Mouse (Mus musculus): ENCODE measurements around the gene Eif4e3. TPM values are rescaled to one million over a fixed set of nuclear protein-coding genes. Genes with fewer than 3 reads are reported as not detected.

Eif4e3 gene
- total RNA-seq, 2 experiments from 2014 or later: 14.6 to 14.8 TPM

DNA sequence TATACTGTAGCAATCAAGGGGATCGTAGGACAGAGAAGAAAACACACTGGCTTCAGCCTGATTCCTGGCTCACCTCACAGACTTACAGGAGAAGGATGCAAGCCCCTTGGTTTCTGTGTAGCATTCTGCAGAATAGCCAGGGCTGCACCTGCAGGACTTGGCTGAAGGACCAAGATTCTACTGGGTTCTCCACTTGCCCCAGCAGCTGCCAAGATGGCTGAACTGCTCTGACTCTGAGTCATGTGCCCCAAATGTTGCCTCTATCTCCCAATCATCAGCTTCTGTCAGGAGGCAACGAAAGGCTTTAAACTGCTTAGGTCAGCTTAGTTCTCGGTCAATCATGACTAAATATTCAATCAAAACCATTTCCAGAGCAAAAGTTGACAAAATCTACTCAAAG lies 42.0 kb downstream of the Eif4e3 start:
- DNase-seq: no peak

- no peak for DNase-seq
These were observed 42.9 kb downstream of the Eif4e3 start for GRCm38 (mm10) chr6:99623641-99624040.

DNA sequence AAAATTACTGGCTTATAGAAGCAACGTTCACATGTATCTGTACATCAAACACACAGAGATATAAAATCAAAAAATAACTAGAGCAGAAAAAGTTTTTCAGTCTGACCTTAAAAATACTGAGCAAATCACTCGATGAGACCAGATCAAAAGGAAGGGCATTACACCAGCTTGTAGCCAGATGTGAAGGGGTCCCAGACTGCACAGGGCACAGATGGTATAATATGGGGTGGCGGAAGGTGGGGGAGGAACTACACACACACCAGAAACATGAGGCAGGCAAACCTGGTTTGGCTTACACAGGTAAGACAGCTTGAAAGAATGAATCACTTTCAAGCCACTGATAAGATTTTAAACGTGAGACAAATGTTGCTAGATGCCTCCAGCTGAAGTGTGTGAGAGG lies 45.4 kb downstream of the Eif4e3 start:
- DNase-seq: no peak

DNA sequence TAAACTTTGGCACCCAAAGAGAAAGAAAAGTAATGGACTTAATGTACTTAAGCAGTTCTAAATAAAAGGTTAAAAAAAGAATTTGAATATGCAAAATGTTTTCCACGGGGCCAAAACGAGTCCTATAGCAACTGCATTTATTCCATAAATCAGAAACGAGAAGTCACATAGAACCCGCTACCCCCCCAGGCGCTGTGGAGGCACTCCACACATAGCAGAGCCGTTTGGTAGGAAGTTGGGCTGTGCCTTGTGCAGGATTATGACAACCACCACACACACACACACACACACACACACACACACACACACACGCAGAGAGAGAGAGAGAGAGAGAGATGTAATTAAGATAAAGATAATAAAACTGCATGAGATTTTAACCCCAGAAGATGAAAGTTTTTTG lies 46.1 kb downstream of the Eif4e3 start:
- no peak for DNase-seq

DNA sequence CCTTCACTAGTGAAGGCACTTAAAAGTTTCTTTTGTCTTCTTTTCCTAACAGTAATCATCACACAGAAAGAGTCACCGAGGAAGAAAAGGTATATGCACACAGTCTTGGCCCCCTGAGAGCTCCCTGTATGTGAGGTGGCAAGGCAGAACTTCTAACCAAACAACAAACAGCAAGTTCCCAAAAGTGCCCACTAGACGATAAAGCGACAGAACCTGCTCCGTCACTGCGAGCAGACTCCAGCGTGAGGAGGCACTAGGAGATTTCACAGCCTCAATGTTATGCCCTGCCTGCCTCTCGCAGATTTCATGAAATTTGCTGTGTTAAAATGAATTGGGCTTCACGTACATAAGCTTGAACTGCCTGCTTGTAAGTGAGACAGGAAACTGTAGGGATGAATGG lies 46.6 kb downstream of the Eif4e3 start:
- DNase-seq: no peak

GRCm38 (mm10) chr6:99619466-99619865 lies 47.1 kb downstream of the Eif4e3 start:
- no peak for DNase-seq

GRCm38 (mm10) chr6:99617867-99618266 lies 48.7 kb downstream of the Eif4e3 start:
- DNase-seq: no peak

DNA sequence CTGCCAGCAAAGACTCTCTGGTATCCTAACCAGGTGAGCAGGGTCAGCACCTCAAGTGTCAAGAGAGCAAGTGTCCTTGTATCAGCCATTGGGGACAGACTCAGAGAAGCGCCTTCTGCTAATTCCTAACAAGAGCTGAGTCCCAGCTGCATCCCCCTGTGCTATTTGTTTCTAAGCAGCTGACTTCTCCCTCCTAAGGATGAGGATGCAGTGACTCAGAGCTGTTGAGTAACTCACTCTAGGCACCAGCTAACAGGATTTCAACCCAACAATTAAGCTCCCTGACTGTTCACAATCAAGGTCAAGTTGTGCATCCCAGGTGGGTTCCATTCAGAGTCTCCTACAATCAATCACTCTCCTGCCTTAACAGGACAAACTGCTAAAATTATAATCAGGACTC lies 49.2 kb downstream of the Eif4e3 start:
- DNase-seq: no peak

GRCm38 (mm10) chr6:99615272-99615751 lies 51.3 kb downstream of the Eif4e3 start:
- no peak for DNase-seq

GRCm38 (mm10) chr6:99614566-99615271 lies 51.9 kb downstream of the Eif4e3 start:
- no peak for DNase-seq

DNA sequence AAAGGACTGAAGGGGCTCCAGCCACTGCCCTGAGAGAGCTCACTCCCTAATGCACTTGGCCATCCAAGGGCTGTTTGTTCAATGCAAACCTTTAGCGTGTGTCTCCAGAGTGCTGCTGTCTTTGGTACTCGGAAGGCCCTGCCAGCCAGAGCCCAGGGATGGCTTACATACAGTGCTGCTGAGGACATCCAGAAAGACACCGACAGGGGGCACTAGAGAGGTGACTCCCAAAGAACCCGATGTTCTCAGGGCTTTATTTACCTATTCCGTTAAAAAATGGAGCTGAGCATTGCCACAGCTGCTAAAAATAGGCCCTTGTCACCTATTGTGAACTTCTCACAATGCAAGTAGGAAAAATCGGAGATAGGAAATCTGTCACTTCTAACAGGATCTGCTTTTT lies 54.7 kb downstream of the Eif4e3 start:
- DNase-seq: no peak

GRCm38 (mm10) chr6:99610454-99611427 lies 55.8 kb downstream of the Eif4e3 start:
- no peak for DNase-seq

GRCm38 (mm10) chr6:99606079-99606478 lies 60.5 kb downstream of the Eif4e3 start:
- DNase-seq: no peak

GRCm38 (mm10) chr6:99604758-99605157 lies 61.8 kb downstream of the Eif4e3 start:
- DNase-seq: no peak

DNA sequence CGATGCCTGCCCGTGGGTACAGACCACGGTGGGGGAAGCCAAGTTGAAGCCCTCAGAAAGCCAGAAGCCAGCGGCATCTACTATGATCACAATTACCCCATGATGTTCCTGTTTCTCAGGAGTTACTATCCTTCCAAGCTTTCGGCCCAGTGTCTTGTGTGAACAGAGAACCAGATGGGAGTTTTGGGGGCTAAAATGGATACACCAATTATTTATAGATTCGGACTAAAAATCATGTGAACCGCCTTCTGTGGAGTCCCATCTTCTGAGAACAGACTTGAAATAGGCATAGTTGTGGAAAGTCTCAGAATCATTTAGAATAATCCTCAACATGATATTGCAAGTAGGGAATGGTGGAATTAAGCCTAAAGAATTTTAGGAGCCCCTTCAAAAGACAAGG lies 64.1 kb downstream of the Eif4e3 start:
- no peak for DNase-seq

- no peak for DNase-seq
These were observed 65.7 kb downstream of the Eif4e3 start for GRCm38 (mm10) chr6:99600886-99601285.

DNA sequence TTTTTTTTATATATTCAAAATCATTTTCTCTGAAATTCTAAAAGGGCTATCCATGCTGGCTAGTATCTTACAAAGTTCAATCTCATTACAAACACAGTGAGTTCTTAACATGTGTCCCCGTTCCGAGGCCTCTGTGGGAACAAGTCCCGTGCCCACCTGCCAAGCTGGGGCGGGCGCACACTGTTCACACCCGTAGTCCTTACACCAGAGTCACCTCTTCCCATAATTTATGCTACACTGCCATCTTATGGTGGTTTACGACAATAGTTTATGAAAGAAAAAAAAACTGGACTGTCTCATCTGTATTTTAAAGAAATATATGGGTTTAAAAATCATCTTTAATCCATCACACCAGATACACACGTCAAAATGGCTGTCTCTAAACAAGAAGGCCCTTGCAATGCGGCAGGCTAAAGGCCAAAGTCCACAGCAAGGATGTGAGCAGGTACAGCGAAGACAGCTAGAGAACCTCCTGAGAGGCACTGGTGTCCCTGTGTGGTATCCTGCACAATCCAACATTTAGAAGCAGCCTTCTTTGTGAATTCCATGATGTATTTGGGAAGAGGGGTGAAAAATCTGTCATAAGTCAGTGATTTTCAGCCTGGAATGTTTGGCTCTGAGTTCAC lies 66.3 kb downstream of the Eif4e3 start:
- peak; percentile 45 for DNase-seq

DNA sequence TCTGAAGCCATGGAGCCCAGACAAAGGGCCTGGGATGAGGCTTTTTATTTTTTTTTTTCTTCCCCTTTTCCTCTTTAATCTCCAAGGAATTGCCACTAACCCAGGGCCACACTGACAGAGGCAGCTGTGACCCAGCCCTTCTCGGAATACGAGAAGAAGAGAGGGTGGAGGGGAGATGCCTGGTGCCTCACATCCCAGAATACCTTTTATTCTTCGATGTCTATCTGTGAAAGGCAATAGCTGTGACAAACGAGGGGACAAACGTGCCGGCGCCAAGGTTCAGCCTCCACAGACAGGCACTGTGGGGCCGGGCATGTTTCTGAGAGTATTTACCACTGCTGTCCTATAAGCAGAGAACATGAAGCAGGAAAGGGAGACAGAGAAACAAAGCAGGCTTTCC lies 66.9 kb downstream of the Eif4e3 start:
- no peak for DNase-seq

GRCm38 (mm10) chr6:99599229-99599628 lies 67.3 kb downstream of the Eif4e3 start:
- DNase-seq: peak; percentile 35

DNA sequence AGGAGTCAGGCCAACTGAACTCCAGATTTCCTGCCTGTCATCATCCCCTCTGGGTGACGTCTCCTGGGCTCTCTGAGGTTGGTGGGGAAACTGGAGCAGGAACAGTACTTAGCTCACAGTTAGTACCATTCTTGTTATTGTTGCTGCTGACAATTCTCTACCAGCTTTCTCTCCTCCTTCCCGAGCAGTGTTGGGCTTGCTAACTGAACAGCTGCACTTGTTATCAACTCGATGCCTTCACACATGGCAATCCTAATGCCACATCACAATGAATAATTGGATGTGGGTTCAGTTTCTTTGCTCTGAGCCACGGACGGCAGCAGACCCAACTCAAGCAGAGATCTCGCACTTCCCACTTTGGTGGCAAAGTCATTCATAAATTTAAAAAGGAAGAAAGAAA lies 89.5 kb downstream of the Eif4e3 start:
- no peak for DNase-seq

DNA sequence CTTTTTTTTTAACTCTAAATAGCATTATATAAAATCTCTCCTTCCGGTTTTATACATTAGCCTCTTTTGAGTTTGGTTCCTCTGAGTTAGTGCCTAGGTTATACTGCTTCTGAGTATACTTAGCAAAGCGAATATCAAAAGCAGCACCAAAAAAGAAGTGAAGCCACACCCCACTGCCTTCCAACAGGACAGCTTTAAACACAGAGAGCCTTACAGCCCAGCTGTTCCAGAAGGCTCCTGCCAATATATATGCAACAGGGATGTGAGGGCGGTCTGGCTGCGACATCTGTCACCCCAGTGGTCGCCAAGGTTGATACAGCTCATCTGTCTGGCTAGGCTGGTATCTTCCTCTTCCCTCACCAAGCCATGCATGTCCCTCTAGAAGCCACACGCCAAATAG lies 90.9 kb downstream of the Eif4e3 start:
- DNase-seq: no peak

Measured in gastrocnemius, postnatal 10 days (tissue).